Comparison of ENCODE assay signal across 24 mouse cellular contexts in the genomic region with DNA sequence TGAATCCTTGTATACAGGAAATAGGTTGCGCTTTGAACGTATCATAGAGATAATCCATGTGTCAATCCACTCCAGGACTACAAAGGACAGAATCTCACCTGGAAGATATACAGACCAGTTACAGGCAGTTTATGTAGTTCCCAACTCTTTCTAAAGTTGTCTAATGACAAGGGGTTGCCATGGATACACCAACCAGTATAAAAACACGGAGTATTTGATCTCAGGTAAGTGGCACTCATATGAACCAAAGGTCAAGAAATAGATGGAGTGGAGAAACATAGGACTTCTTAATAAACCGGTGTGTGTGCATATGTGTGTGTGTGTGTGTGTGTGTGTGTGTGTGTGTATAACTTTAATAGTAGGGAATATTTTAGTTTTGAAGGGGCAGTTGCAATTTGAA.
"Had no signal": no experiment of that assay in that cellular context is flagged by ENCODE, and none has a peak within 500 bp of the region (broad histone marks: within the 10 kb centered on the region; RNA-seq: fewer than 3 reads in every experiment).

No protein-coding gene starts in this region.

- H3K27me3 ChIP-seq: heart, embryonic 12.5 days; hindbrain, embryonic 12.5 days; intestine, embryonic 15.5 days; limb, embryonic 12.5 days had no signal

- H3K4me3 ChIP-seq: gastrocnemius, adult 2 months; heart, embryonic 10.5 days; heart, embryonic 12.5 days; hindbrain, embryonic 10.5 days; hindbrain, embryonic 12.5 days; intestine, embryonic 15.5 days; layer of hippocampus, adult 2 months; left cerebral cortex, adult 2 months; limb, embryonic 10.5 days; limb, embryonic 12.5 days had no signal

- H3K27ac ChIP-seq: gastrocnemius, adult 2 months; heart, embryonic 10.5 days; hindbrain, embryonic 10.5 days; hindbrain, embryonic 12.5 days; intestine, embryonic 15.5 days; layer of hippocampus, adult 2 months; left cerebral cortex, adult 2 months; limb, embryonic 10.5 days; limb, embryonic 12.5 days had no signal

- H3K9me3 ChIP-seq: heart, embryonic 10.5 days; heart, embryonic 12.5 days; hindbrain, embryonic 10.5 days; hindbrain, embryonic 12.5 days; intestine, embryonic 15.5 days; limb, embryonic 10.5 days; limb, embryonic 12.5 days had no signal

- H3K9ac ChIP-seq: heart, embryonic 12.5 days; hindbrain, embryonic 12.5 days; hindbrain, embryonic 14.5 days; intestine, embryonic 15.5 days; limb, embryonic 12.5 days had no signal

- H3K4me1 ChIP-seq: heart, embryonic 10.5 days; heart, embryonic 12.5 days; hindbrain, embryonic 12.5 days; intestine, embryonic 15.5 days; limb, embryonic 12.5 days had no signal

- H3K4me2 ChIP-seq: heart, embryonic 12.5 days; hindbrain, embryonic 12.5 days; hindbrain, embryonic 14.5 days; intestine, embryonic 15.5 days; limb, embryonic 12.5 days had no signal

- H3K36me3 ChIP-seq: heart, embryonic 10.5 days; heart, embryonic 12.5 days; hindbrain, embryonic 10.5 days; hindbrain, embryonic 12.5 days; intestine, embryonic 15.5 days; limb, embryonic 10.5 days; limb, embryonic 12.5 days had no signal

- DNase-seq: gastrocnemius, adult 2 months; gastrocnemius, postnatal 10 days; gastrocnemius, postnatal 25 days; heart, adult 18-20 months; heart, postnatal 10 days; heart, postnatal 4 days; kidney, adult 18-20 months; kidney, adult 8-10 months; kidney, postnatal 10 days; kidney, postnatal 25 days; kidney, postnatal 4 days had no signal

- ATAC-seq: hindbrain, embryonic 16.5 days; inflammation-experienced regulatory T-cells, adult 6 months; intestine, embryonic 15.5 days; intestine, postnatal 0 days had no signal
